In the genomic region with DNA sequence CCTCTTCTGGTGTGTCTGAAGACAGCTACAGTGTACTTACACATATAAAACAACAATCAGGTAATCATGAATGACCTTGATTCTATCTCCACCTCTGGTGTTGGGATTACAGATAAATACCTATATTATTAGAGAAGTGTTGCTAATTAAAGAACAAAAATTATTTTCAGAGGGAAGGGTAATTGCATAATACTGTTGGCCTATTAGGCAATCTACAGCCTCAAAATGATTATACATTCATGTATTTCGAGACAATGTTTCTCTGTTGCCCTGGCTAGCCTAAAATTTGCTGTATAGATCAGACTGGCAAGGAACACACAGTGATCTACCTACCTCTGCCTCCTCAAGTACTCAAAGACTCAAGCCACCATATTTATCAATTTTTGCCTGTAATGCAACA, we compare ENCODE assay signal across 15 mouse cellular contexts.
"Had no signal": no experiment of that assay in that cellular context is flagged by ENCODE, and none has a peak within 500 bp of the region (broad histone marks: within the 10 kb centered on the region; RNA-seq: fewer than 3 reads in every experiment).

No protein-coding gene starts in this region.

- DNase-seq: retina, postnatal 1 day; right cerebral cortex, adult 18-20 months; right cerebral cortex, postnatal 14 days; right cerebral cortex, postnatal 25 days; right cerebral cortex, postnatal 4 days; spleen, adult 18-20 months; thymus, adult 18-20 months; thymus, adult 2 months; thymus, postnatal 14 days; thymus, postnatal 25 days; thymus, postnatal 36 days; thymus, postnatal 4 days had no signal

- H3K4me1 ChIP-seq: neural tube, embryonic 15.5 days; stomach, embryonic 15.5 days had no signal

- H3K27me3 ChIP-seq: neural tube, embryonic 15.5 days; stomach, embryonic 15.5 days had no signal

- H3K27ac ChIP-seq: neural tube, embryonic 15.5 days; stomach, embryonic 15.5 days; stomach, postnatal 0 days had no signal

- H3K4me2 ChIP-seq: neural tube, embryonic 15.5 days; stomach, embryonic 15.5 days had no signal

- H3K4me3 ChIP-seq: neural tube, embryonic 15.5 days; stomach, embryonic 15.5 days had no signal

- H3K9me3 ChIP-seq: neural tube, embryonic 15.5 days; stomach, embryonic 15.5 days had no signal

- H3K9ac ChIP-seq: neural tube, embryonic 15.5 days; stomach, embryonic 15.5 days had no signal
